In the genomic region with DNA sequence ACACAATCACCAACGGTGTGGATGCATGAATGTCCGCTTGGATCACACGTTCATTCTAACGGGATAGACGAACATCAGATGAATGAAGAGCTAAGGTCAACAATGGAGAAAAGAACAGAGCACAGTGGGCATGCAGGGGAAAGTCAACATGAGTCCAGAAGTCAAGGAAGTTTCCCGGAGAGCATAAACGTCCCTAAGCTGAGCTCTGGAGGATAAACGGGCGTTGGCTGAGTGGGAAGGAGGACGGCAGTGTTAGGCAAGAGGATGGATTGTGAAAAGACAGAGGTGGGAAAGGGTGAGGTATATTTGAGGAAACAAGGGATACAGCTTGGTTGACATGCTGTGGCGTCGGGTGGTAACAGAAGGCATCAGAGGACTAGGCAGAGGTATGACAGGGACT, we compare ENCODE assay signal across 19 mouse cellular contexts. TPM values are rescaled to one million over a fixed set of nuclear protein-coding genes. Genes with fewer than 3 reads are reported as not detected.
"Had no signal": no experiment of that assay in that cellular context is flagged by ENCODE, and none has a peak within 500 bp of the region (broad histone marks: within the 10 kb centered on the region; RNA-seq: fewer than 3 reads in every experiment).

No protein-coding gene starts in this region.

- H3K27ac ChIP-seq: lung, embryonic 15.5 days; macrophage; midbrain, embryonic 13.5 days; midbrain, embryonic 15.5 days; neural tube, embryonic 12.5 days; stomach, embryonic 15.5 days; stomach, postnatal 0 days had no signal

- DNase-seq: liver, postnatal 0 days; lung, adult 2 months; lung, postnatal 14 days; lung, postnatal 36 days; retina, postnatal 1 day; right cerebral cortex, postnatal 4 days; thymus, adult 2 months; thymus, postnatal 25 days; thymus, postnatal 4 days had no signal

- H3K36me3 ChIP-seq: lung, embryonic 15.5 days; midbrain, embryonic 13.5 days; midbrain, embryonic 15.5 days; neural tube, embryonic 12.5 days; stomach, embryonic 15.5 days had no signal

- ATAC-seq: lung, postnatal 0 days; midbrain, embryonic 13.5 days; midbrain, embryonic 15.5 days had no signal

- H3K4me2 ChIP-seq: lung, embryonic 15.5 days; midbrain, embryonic 11.5 days; midbrain, embryonic 13.5 days; midbrain, embryonic 15.5 days; neural tube, embryonic 12.5 days; stomach, embryonic 15.5 days had no signal

- H3K9ac ChIP-seq: liver, postnatal 0 days; lung, embryonic 15.5 days; midbrain, embryonic 13.5 days; midbrain, embryonic 15.5 days; neural tube, embryonic 12.5 days; stomach, embryonic 15.5 days had no signal

- H3K27me3 ChIP-seq: lung, embryonic 15.5 days; midbrain, embryonic 13.5 days; midbrain, embryonic 15.5 days; neural tube, embryonic 12.5 days; stomach, embryonic 15.5 days had no signal

- H3K9me3 ChIP-seq: lung, embryonic 15.5 days; midbrain, embryonic 13.5 days; midbrain, embryonic 15.5 days; neural tube, embryonic 12.5 days; stomach, embryonic 15.5 days had no signal

- H3K4me3 ChIP-seq: lung, embryonic 15.5 days; megakaryocyte, embryonic 14.5 days; midbrain, embryonic 13.5 days; midbrain, embryonic 15.5 days; neural tube, embryonic 12.5 days had no signal

- H3K4me1 ChIP-seq: lung, embryonic 15.5 days; megakaryocyte, embryonic 14.5 days; midbrain, embryonic 13.5 days; midbrain, embryonic 15.5 days; neural tube, embryonic 12.5 days; stomach, embryonic 15.5 days had no signal

RNA-seq across cellular contexts. Expression of gene Gucy2c, which starts 0.6 kb away (rescaled TPM):
- polyA plus RNA-seq: macrophage had no signal

RNA-seq across cellular contexts. Expression of gene Hist4h4, which starts 22.1 kb away (rescaled TPM):
- polyA plus RNA-seq: macrophage had no signal
